Mouse (Mus musculus) intestine, embryonic 15.5 days (tissue): ENCODE data around the gene Klk1b5. TPM values are rescaled to one million over a fixed set of nuclear protein-coding genes. Genes with fewer than 3 reads are reported as not detected.
"Not testable (repeated sequence)": the region's sequence is repeated elsewhere in the genome, so short reads cannot be mapped to it uniquely, and the experiment has no call there.

Experiments used
- ATAC-seq: fragments of 200-750 bp; cut with Nextera tagmentation; 2 replicates; pipeline ENCODE4 v1.8.0; 2017; ENCODE audit warnings: moderate TSS enrichment, moderate library complexity
- H3K27ac ChIP-seq: fragments of 300-500 bp; sonication (generic); 2 replicates; pipeline ENCODE4 v1.5.1; 2015; ENCODE audit warnings: mild to moderate bottlenecking, inconsistent platforms
- H3K27me3 ChIP-seq: fragments of 300-500 bp; sonication (generic); replicated peaks from 2 replicates; pipeline ENCODE4 v1.6.1; 2015; ENCODE audit warnings: inconsistent platforms
- H3K36me3 ChIP-seq: fragments of 300-500 bp; sonication (generic); 2 replicates; pipeline ENCODE4 v1.6.1; 2015; ENCODE audit warnings: inconsistent platforms
- H3K4me1 ChIP-seq: fragments of 300-500 bp; sonication (generic); replicated peaks from 2 replicates; pipeline ENCODE4 v1.6.1; 2015; ENCODE audit warnings: inconsistent platforms
- H3K4me2 ChIP-seq: fragments of 300-500 bp; sonication (generic); replicated peaks from 2 replicates; pipeline ENCODE4 v1.6.1; 2015; ENCODE audit warnings: mild to moderate bottlenecking, inconsistent platforms
- H3K4me3 ChIP-seq: fragments of 300-500 bp; sonication (generic); replicated peaks from 2 replicates; pipeline ENCODE4 v1.5.1; 2015; ENCODE audit warnings: inconsistent platforms
- H3K9ac ChIP-seq: fragments of 300-500 bp; sonication (generic); 2 replicates; pipeline ENCODE4 v1.6.1; 2015; ENCODE audit warnings: inconsistent platforms
- H3K9me3 ChIP-seq: fragments of 300-500 bp; sonication (generic); 2 replicates; pipeline ENCODE4 v1.6.1; 2016; ENCODE audit warnings: inconsistent platforms
- WGBS: fragments of 180-500 bp; shearing (Covaris S2); methylation state at CpG from one replicate; pipeline ENCODE4 v1.1.7; 2015; 5-methylcytosine and 5-hydroxymethylcytosine counted together
- polyA plus RNA-seq: library from polyadenylated mRNA; unstranded; fragments of >200 nt; fragmentation: Nextera tagmentation; extraction: Ambion mirVana; gene quantifications from 2 replicates; pipeline ENCODE4 v1.2.1, GENCODE M21; 2015

Klk1b5 gene
- polyA plus RNA-seq, 1 experiment from 2014 or later, result not detected

DNA sequence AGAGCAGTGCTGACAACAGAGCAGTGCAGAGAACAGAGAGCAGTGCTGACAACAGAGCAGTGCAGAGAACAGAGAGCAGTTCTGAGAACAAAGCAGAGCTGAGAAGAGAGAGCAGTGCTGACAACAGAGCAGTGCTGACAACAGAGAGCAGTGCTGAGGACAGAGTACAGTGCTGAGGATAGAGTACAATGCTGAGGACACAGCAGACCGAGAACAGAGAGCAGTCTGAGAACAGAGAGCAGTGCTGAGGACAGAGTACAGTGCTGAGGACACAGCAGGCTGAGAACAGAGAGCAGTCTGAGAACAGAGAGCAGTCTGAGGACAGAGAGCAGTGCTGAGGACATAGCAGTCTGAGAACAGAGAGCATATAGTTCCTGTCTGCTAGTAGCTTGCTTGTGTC lies 25.0 kb downstream of the Klk1b5 start:
- Histone ChIP-seq H3K4me1 (peaks cover 6% of the 10 kb centered on the region; the same call in 1 of the 2 replicates), H3K27ac (no peak overlapping the region), H3K9ac (no peak overlapping the region), H3K9me3 (no peaks in the 10 kb centered on the region), H3K27me3 (no peaks in the 10 kb centered on the region), H3K4me3 (no peak overlapping the region), H3K36me3 (no peaks in the 10 kb centered on the region), H3K4me2 (no peak overlapping the region)
- ATAC-seq, result no peak
- 46% methylated on average over 1 of the region's 1 CpGs for WGBS

DNA sequence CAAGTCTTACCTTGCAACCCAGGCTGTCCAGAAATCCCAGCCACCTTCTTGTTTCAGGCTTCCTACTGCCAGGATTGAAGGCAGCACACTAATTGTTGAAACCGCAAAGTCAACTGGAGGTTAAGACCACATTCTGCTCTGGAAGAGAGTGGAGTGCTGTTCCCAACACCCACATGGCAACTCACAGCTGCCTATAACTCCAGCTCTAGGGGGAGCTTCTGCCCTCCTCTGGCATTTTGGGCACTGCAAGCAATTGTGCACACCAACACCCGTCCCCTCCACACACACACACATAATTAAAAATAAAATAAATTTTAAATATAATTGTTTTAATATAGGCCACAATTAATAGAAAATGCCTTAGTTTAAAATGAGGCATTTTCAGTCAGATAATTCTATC lies 25.4 kb downstream of the Klk1b5 start:
- Histone ChIP-seq H3K27ac (no peak overlapping the region), H3K9me3 (no peaks in the 10 kb centered on the region), H3K4me3 (no peak overlapping the region), H3K4me1 (peaks cover 6% of the 10 kb centered on the region; the same call in 1 of the 2 replicates), H3K27me3 (no peaks in the 10 kb centered on the region), H3K9ac (no peak overlapping the region), H3K36me3 (no peaks in the 10 kb centered on the region), H3K4me2 (no peak overlapping the region)
- no peak for ATAC-seq
- WGBS, result 63% methylated on average over 2 of the region's 2 CpGs

DNA sequence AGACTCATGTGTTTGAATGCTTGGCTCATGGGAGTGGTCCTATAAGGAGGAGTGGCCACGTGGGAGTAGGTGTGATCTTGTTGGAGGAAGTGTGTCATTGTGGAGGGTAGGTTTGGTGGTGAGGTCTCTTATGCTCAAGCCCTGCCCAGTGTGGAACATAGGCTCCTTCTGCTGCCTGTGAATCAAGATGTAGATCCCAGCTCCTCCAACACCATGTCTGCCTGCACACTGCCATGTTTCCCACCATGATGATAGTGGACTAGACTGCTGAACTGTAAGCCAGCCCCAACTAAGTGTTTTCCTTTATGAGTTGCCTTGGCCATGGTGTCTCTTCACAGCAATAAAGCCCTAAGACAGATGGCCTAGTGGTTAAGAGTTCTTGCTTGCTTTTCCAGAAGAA lies 28.3 kb downstream of the Klk1b5 start:
- Histone ChIP-seq H3K9me3 (no peaks in the 10 kb centered on the region), H3K4me3 (no peak overlapping the region), H3K36me3 (peaks cover 4% of the 10 kb centered on the region), H3K4me1 (peaks cover 11% of the 10 kb centered on the region), H3K27ac (no peak overlapping the region), H3K27me3 (no peaks in the 10 kb centered on the region), H3K9ac (no peak overlapping the region), H3K4me2 (no peak overlapping the region)
- WGBS, result 67% methylated on average over 1 of the region's 1 CpGs
- ATAC-seq, result no peak

DNA sequence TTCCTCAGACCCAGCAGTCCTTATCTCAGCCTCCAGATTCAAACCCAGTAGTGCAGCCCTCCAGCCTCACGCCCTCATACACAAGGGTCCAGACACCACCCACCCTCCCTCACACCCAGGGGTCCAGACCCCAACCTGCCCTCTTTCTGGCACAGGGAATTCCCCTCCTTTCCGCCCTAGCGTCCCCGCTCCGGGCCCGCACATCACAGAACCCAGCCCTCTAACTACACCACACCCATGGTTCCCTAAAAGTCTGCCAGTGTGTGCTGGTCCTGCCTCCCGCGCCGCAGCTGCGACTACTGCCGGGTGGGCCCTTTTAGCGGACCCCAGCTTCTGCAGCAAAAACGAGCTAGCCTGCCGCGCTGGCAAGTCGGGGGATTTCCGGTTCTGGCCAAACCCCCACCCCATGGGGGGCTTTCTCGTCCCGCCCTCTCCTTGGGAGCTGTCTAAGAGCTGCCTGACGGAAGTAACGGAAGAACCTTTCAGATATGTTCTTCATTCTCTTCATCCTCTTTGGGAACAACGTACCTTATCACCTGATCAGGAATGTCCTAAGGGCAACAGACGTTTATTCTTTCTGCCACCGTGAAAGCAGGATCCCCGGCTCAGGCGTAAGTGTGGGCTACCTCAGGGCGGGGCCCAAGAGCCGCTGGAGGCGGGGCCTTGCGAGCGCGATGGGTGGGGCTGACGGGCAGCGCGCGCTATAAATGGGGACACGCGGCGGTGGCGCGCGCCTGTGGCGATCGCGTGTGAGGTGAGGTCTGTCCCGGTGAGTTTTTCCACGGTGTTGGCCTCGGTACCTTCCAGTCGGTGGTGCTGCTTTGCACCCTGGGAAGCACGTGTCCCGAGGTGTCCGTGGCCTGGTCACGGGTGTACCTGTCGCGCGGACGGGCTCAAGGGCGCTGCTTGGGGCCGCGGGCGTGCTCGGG lies 30.6 kb downstream of the Klk1b5 start, which contains the start of the genes 1700028J19Rik and 2410002F23Rik:
TSS of gene 1700028J19Rik (minus strand) at position 641 of the 929 bp plus-strand sequence.
TSS of gene 2410002F23Rik (plus strand) at position 668 of the 929 bp plus-strand sequence.
- under 1% methylated on average over 62 of the region's 62 CpGs for WGBS
- Histone ChIP-seq H3K36me3 (peaks cover 21% of the 10 kb centered on the region), H3K9ac (peak within 1 kb of the TSS; percentile 92), H3K27ac (peak within 1 kb of the TSS; percentile 90), H3K27me3 (no peaks in the 10 kb centered on the region), H3K4me1 (peaks cover 14% of the 10 kb centered on the region), H3K9me3 (no peaks in the 10 kb centered on the region), H3K4me3 (peak within 1 kb of the TSS; percentile 74), H3K4me2 (peak within 1 kb of the TSS; percentile 70)
- peak; percentile 92 for ATAC-seq

DNA sequence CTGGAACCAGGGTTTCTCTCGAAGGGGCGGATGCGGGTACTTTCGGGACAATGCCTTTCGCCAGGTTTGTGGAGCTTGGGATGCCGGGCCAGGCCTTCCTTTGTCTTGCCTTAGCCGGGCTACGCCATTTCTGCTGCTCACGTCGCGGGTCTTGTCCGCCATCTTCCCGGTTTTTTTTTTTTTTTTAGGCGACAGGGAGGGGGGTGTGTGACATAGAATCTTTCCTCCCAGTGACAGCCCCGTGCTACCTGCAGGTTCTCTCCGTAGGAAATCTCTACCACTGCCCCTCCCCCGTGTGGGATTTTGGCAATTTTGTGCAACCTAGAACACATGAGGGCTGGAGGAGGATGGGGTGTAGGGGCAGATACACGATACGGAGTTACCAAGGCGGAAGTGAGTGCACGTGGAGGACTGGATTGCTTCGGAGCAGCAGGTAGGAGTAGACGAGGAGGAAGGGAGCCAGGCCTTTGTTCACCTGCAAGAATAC lies 31.3 kb downstream of the Klk1b5 start:
- peaks cover 21% of the 10 kb centered on the region for H3K36me3 ChIP-seq
- H3K9ac ChIP-seq, result peak overlapping the region; percentile 92
- peak overlapping the region; percentile 74 for H3K4me3 ChIP-seq
- peak overlapping the region; percentile 70 for H3K4me2 ChIP-seq
- no peaks in the 10 kb centered on the region for H3K27me3 ChIP-seq
- H3K4me1 ChIP-seq, result peaks cover 14% of the 10 kb centered on the region
- H3K9me3 ChIP-seq, result no peaks in the 10 kb centered on the region
- WGBS, result 1% methylated on average over 23 of the region's 23 CpGs
- peak; percentile 47 for ATAC-seq
- H3K27ac ChIP-seq, result peak overlapping the region; percentile 88

DNA sequence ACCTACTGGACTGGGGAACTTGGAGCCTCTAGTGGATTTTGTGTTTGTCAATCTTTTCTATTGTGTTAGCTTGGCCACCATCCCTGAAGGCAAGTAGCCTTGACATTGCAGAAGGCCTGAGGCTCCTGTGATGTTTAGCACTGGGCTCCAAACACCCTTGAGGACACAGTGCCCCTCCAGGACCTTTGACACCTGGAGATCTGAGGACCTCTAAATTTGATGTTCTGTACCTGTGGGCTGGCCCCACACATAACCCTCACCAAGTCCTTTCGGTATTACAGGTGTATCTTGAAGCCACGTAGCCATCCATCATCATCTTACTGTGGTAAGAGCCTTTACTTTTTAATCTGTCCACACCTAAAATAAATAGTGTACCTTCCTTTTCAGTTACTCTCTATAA lies 32.2 kb downstream of the Klk1b5 start:
- 91% methylated on average over 2 of the region's 2 CpGs for WGBS
- ATAC-seq, result no peak

DNA sequence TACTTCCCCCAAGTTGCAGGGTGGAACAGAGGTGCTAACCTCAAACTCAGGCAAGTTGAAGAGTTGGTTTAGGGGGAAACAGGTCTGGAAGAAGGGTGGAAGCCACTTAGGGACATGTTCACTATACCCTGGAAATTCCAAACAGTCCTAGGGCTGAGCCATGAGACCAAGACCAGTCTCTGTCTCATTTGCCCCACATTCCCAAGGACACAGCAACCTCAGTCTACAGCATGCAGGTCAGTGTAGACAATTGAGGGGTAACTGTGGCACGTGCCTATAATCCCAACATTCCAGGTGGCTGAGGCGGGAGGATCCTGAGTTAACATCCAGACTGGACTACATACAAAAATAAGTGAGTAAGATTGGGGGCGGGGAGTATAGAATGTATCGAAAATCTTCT lies 33.5 kb downstream of the Klk1b5 start:
- Histone ChIP-seq H3K36me3 (peaks cover 33% of the 10 kb centered on the region), H3K27ac (no peak overlapping the region), H3K9ac (no peak overlapping the region; the same call in 1 of the 2 replicates), H3K4me3 (no peak overlapping the region), H3K9me3 (no peaks in the 10 kb centered on the region), H3K4me1 (peaks cover 14% of the 10 kb centered on the region), H3K27me3 (no peaks in the 10 kb centered on the region), H3K4me2 (no peak overlapping the region)
- ATAC-seq, result no peak
- 91% methylated on average over 4 of the region's 4 CpGs for WGBS

More for the DNA sequence above, 32.2 kb downstream of the Klk1b5 start:
- peak overlapping the region; percentile 74 for H3K4me3 ChIP-seq
- H3K27me3 ChIP-seq, result no peaks in the 10 kb centered on the region
- H3K4me1 ChIP-seq, result peaks cover 14% of the 10 kb centered on the region
- peak overlapping the region; percentile 70 for H3K4me2 ChIP-seq
- peaks cover 31% of the 10 kb centered on the region for H3K36me3 ChIP-seq
- no peaks in the 10 kb centered on the region for H3K9me3 ChIP-seq
- no peak overlapping the region for H3K27ac ChIP-seq
- H3K9ac ChIP-seq, result no peak overlapping the region

DNA sequence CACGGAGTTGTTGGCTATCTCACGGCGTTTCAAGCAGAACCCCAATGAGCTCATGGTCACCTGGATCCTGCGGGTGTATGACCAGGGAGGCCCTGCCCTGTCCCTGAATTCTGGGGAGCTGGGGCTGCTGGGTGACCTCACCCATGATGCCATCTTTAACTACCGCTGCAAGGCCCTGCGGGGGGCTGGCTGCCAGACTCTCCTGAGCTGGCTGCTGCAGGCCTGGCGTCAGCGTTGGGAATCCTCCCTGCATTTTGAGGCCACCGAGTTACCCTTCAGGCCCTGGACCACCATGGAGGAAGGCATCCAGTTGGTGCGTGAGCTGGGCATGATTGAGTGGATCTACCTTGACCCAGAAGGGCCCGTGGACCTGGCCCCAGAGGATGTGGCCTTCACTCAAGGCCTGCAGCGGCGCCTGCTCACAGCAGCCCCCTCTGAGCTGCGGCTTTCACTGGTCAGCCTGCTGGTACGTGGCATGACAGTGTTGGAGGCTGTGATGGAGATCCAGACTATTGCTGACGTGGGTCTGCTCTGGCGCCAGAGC lies 35.1 kb downstream of the Klk1b5 start:
- ATAC-seq, H3K27ac ChIP-seq, H3K9me3 ChIP-seq, H3K9ac ChIP-seq, H3K4me3 ChIP-seq, H3K27me3 ChIP-seq, H3K4me2 ChIP-seq, H3K4me1 ChIP-seq: not testable (repeated sequence)
- WGBS, result 87% methylated on average over 17 of the region's 17 CpGs
- H3K36me3 ChIP-seq, result peaks cover 33% of the 10 kb centered on the region

DNA sequence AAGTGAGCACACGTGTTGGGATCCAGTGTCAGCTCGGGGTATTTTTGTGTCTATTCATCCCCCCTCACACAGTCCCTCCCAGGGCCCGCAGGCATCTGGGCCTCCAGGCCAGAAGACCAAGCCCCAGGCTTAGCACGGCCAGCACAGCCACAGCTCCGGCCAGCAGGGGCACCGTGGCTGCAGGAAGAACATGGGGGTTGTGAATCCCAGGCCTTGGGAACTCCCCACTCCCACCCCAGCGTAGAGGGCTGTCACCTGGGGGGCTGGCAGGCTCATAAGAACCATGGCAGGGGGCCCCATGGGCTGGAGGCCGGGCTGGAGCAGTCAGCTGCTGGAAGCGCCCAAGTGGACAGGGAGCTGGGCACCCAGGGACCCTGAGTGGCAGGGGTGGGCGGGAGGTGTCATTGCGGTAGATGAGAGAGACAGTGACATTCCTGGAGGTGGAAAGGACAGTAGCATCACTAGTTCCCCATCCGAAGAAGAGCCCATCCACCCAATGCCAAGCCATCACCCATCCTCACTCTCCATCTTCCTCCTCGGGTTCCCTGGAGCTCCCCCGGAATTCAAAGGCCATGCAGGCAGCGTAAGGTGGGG lies 37.4 kb downstream of the Klk1b5 start:
- Histone ChIP-seq H3K4me1 (peaks cover 3% of the 10 kb centered on the region), H3K9me3 (no peaks in the 10 kb centered on the region), H3K9ac (no peak overlapping the region), H3K27me3 (no peaks in the 10 kb centered on the region), H3K36me3 (peaks cover 33% of the 10 kb centered on the region), H3K27ac (no peak overlapping the region), H3K4me2 (no peak overlapping the region), H3K4me3 (no peak overlapping the region)
- peak; percentile 12; the same call in 1 of the 2 replicates for ATAC-seq
- WGBS, result 66% methylated on average over 15 of the region's 15 CpGs

DNA sequence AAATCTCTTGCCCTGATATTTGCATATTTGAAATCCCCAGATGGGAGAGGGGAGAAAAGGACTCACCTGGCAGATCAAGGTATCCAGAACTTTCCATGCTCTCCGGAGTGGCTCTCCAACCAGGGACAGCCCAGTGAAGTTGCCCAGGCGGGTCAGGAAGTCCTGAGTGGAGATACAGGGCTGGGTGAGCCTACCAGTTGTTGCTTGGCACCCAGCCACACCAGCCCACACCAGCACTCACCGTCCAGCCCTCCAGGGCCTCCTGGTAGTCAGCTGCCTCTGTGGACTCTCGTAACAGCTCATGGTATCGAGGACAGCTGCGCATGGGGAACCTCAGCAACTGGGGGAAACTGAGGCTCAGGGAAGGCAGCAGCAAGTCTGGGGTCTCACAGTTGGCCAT lies 39.2 kb downstream of the Klk1b5 start:
- no peak overlapping the region for H3K4me2 ChIP-seq
- no peaks in the 10 kb centered on the region for H3K9me3 ChIP-seq
- no peak overlapping the region for H3K4me3 ChIP-seq
- H3K27ac ChIP-seq, result no peak overlapping the region
- 73% methylated on average over 6 of the region's 6 CpGs for WGBS
- H3K27me3 ChIP-seq, result no peaks in the 10 kb centered on the region
- no peaks in the 10 kb centered on the region; the same call in 1 of the 2 replicates for H3K4me1 ChIP-seq
- ATAC-seq, result no peak
- no peak overlapping the region for H3K9ac ChIP-seq
- peaks cover 21% of the 10 kb centered on the region for H3K36me3 ChIP-seq

DNA sequence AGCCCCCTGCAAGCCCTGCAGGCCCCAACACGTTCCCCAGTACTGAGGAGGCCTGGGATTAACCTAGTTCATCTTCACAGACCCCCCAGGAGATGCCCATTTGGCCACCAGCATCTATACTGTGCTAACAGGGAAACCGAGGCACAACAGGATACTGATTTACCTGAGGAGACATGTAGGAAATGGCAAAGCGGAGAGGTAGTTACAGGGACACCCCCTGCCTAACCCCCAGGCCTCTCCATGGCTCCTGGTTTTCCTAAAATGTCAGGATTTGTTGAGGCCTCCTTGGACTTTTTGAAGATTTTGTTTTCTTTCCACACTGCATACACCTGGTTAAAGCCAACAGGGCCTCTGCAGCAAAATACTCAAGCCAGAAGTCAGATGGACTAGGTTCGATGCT lies 41.5 kb downstream of the Klk1b5 start, which contains the start of gene Acp4:
TSS of gene Acp4 (minus strand) at position 101 of the 400 bp plus-strand sequence.
- no peaks in the 10 kb centered on the region for H3K9me3 ChIP-seq
- H3K4me1 ChIP-seq, result no peaks in the 10 kb centered on the region
- H3K36me3 ChIP-seq, result peaks cover 9% of the 10 kb centered on the region; the same call in 1 of the 2 replicates
- no peak within 1 kb of the TSS for H3K27ac ChIP-seq
- H3K4me2 ChIP-seq, result no peak within 1 kb of the TSS
- no peak within 1 kb of the TSS for H3K4me3 ChIP-seq
- no peaks in the 10 kb centered on the region for H3K27me3 ChIP-seq
- no peak within 1 kb of the TSS for H3K9ac ChIP-seq
- ATAC-seq, result no peak
- 73% methylated on average over 4 of the region's 4 CpGs for WGBS

DNA sequence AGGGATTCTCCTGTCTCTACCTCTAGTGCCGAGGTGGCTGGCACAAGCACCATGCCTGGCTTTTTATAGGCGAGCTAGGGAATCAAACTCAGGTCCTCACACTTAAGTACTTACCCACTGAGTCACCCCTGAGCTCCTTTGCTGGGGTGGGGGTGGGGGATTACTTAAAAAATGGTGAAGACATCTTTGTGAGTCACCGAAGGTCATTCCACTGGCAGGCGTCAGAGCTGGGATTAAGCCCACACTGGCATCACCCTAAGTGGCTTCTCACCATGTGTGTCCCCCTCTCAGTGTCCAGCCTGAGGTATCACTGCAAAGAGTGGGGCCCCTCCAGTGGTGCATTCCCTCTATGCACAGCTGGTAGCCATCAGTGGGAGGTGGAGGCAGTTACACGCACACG lies 44.7 kb downstream of the Klk1b5 start:
- no peaks in the 10 kb centered on the region for H3K36me3 ChIP-seq
- WGBS, result 66% methylated on average over 6 of the region's 6 CpGs

More for the DNA sequence above, 44.7 kb downstream of the Klk1b5 start:
- H3K9me3 ChIP-seq, result no peaks in the 10 kb centered on the region
- no peak overlapping the region for H3K9ac ChIP-seq
- no peak overlapping the region for H3K4me3 ChIP-seq
- no peak for ATAC-seq
- H3K4me1 ChIP-seq, result peaks cover 6% of the 10 kb centered on the region; the same call in 1 of the 2 replicates
- peaks cover 6% of the 10 kb centered on the region; the same call in 1 of the 2 replicates for H3K27me3 ChIP-seq
- no peak overlapping the region for H3K4me2 ChIP-seq
- H3K27ac ChIP-seq, result no peak overlapping the region
